Mouse (Mus musculus) CH12.LX (cell line): ENCODE results near the gene Gdap1l1. TPM values are rescaled to one million over a fixed set of nuclear protein-coding genes. Genes with fewer than 3 reads are reported as not detected.

Source experiments
- DNase-seq: peaks from one replicate; pipeline ENCODE4 v3.0.0-alpha.2; 2013; ENCODE audit errors: extremely low read depth
- H3K27ac ChIP-seq: 2 replicates; pipeline ENCODE4 v1.5.1; 2012; ENCODE audit warnings: low read depth, mild to moderate bottlenecking, control low read depth, moderate library complexity; ENCODE audit not compliant: insufficient read depth
- H3K27me3 ChIP-seq: replicated peaks from 2 replicates; pipeline ENCODE3; 2012; ENCODE audit warnings: inconsistent platforms
- H3K36me3 ChIP-seq, 2 experiments: replicated peaks in 1 of 2; 2 replicates each; pipeline versions ENCODE3 to v1.6.1; 2012; ENCODE audit warnings: inconsistent platforms in 1 of 2, low read length in 1 of 2, mild to moderate bottlenecking in 1 of 2, mixed read lengths in 1 of 2, moderate library complexity in 1 of 2; ENCODE audit not compliant: control insufficient read depth in 1 of 2, insufficient read depth in 1 of 2
- H3K4me1 ChIP-seq, 2 experiments: 2 replicates each; pipeline ENCODE4 v1.6.1; 2012; ENCODE audit warnings: inconsistent platforms in 1 of 2, moderate library complexity in 1 of 2; ENCODE audit not compliant: insufficient read depth in 2 of 2, control insufficient read depth in 1 of 2
- H3K4me2 ChIP-seq: 2 replicates; pipeline ENCODE4 v1.6.1; 2012; ENCODE audit warnings: low read depth, mild to moderate bottlenecking, control low read depth; ENCODE audit not compliant: poor library complexity, insufficient read depth, severe bottlenecking
- H3K4me3 ChIP-seq, 3 experiments: fragments of 150-350 bp in 1 of 3; sonication (generic) in 1 of 3; replicated peaks in 1 of 3; 2 replicates each; pipeline versions ENCODE3 to v1.5.1; 2011 to 2012; ENCODE audit warnings: low read depth in 2 of 3, low read length in 2 of 3, mild to moderate bottlenecking in 2 of 3, moderate library complexity in 2 of 3, control low read depth in 1 of 3, improper control_type of control experiment in 1 of 3, inconsistent platforms in 1 of 3, mixed read lengths in 1 of 3; ENCODE audit not compliant: poor library complexity in 1 of 3
- H3K79me2 ChIP-seq: replicated peaks from 2 replicates; pipeline ENCODE4 v1.6.1; 2012; ENCODE audit warnings: mild to moderate bottlenecking, moderate library complexity; ENCODE audit not compliant: control insufficient read depth, poor library complexity, insufficient read depth, severe bottlenecking; ENCODE audit errors: extremely low read depth
- H3K9ac ChIP-seq: 2 replicates; pipeline ENCODE4 v1.6.1; 2012; ENCODE audit warnings: low read depth, mild to moderate bottlenecking, control low read depth, moderate library complexity; ENCODE audit not compliant: insufficient read depth
- H3K9me3 ChIP-seq: replicated peaks from 2 replicates; pipeline ENCODE3; 2012; ENCODE audit warnings: low read length, inconsistent platforms, mixed read lengths
- BHLHE40 ChIP-seq: IDR thresholded peaks from 2 replicates; pipeline ENCODE4 v1.6.1; 2011; ENCODE audit warnings: mild to moderate bottlenecking, low read depth, low read length, improper control_type of control experiment
- CTCF ChIP-seq, 2 experiments: IDR thresholded peaks in 1 of 2; conservative IDR thresholded peaks in 1 of 2; 2 replicates each; pipeline ENCODE4 v1.5.1; 2011 to 2012; ENCODE audit warnings: low read depth in 2 of 2, low read length in 2 of 2, improper control_type of control experiment in 1 of 2, inconsistent platforms in 1 of 2, mild to moderate bottlenecking in 1 of 2, moderate library complexity in 1 of 2
- ELF1 ChIP-seq: IDR thresholded peaks from 2 replicates; pipeline ENCODE4 v1.6.1; 2014; ENCODE audit warnings: low read depth, mild to moderate bottlenecking, inconsistent platforms, low read length, improper control_type of control experiment
- EP300 ChIP-seq: IDR thresholded peaks from 2 replicates; pipeline ENCODE4 v1.6.1; 2011; ENCODE audit warnings: low read length, improper control_type of control experiment
- ETS1 ChIP-seq: conservative IDR thresholded peaks from 2 replicates; pipeline ENCODE4 v1.6.1; 2012; ENCODE audit warnings: low read depth, mild to moderate bottlenecking, inconsistent platforms, low read length, improper control_type of control experiment, moderate library complexity
- GABPA ChIP-seq: IDR thresholded peaks from 2 replicates; pipeline ENCODE4 v1.6.1; 2012; ENCODE audit warnings: low read depth, low read length, improper control_type of control experiment, inconsistent platforms; ENCODE audit not compliant: insufficient replicate concordance
- IRF4 ChIP-seq: IDR thresholded peaks from 2 replicates; pipeline ENCODE4 v1.6.1; 2014; ENCODE audit warnings: low read depth, mild to moderate bottlenecking, inconsistent platforms, low read length, improper control_type of control experiment
- JUND ChIP-seq: conservative IDR thresholded peaks from 2 replicates; pipeline ENCODE4 v1.6.1; 2011; ENCODE audit warnings: low read depth, low read length, improper control_type of control experiment
- KAT2A ChIP-seq: IDR thresholded peaks from 2 replicates; pipeline ENCODE4 v1.6.1; 2012; ENCODE audit warnings: low read length, improper control_type of control experiment, inconsistent platforms; ENCODE audit not compliant: insufficient replicate concordance
- MAFK ChIP-seq: IDR thresholded peaks from 2 replicates; pipeline ENCODE4 v1.6.1; 2011; ENCODE audit warnings: low read length, improper control_type of control experiment; ENCODE audit not compliant: insufficient replicate concordance
- MAZ ChIP-seq: IDR thresholded peaks from 2 replicates; pipeline ENCODE4 v1.6.1; 2012; ENCODE audit warnings: low read depth, mild to moderate bottlenecking, inconsistent platforms, low read length, improper control_type of control experiment, moderate library complexity
- NRF1 ChIP-seq: IDR thresholded peaks from 2 replicates; pipeline ENCODE4 v1.6.1; 2014; ENCODE audit warnings: low read depth, mild to moderate bottlenecking, inconsistent platforms, low read length, improper control_type of control experiment, moderate library complexity
- PAX5 ChIP-seq: IDR thresholded peaks from 2 replicates; pipeline ENCODE4 v1.6.1; 2012; ENCODE audit warnings: low read length, inconsistent platforms, mixed read lengths
- POLR2A ChIP-seq: IDR thresholded peaks from 2 replicates; pipeline ENCODE4 v1.6.1; 2011; ENCODE audit warnings: low read depth, mild to moderate bottlenecking, improper control_type of control experiment, low read length
- POLR2AphosphoS2 ChIP-seq: IDR thresholded peaks from 2 replicates; pipeline ENCODE4 v1.6.1; 2011; ENCODE audit warnings: low read depth, low read length, improper control_type of control experiment
- SMC3 ChIP-seq: IDR thresholded peaks from 2 replicates; pipeline ENCODE4 v1.6.1; 2011; ENCODE audit warnings: low read depth, low read length, improper control_type of control experiment
- TBP ChIP-seq: conservative IDR thresholded peaks from 2 replicates; pipeline ENCODE4 v1.6.1; 2011; ENCODE audit warnings: low read depth, low read length, improper control_type of control experiment
- UBTF ChIP-seq: IDR thresholded peaks from 2 replicates; pipeline ENCODE4 v1.6.1; 2012; ENCODE audit warnings: low read depth, mild to moderate bottlenecking, inconsistent platforms, low read length, improper control_type of control experiment, moderate library complexity
- USF2 ChIP-seq: conservative IDR thresholded peaks from 2 replicates; pipeline ENCODE4 v1.6.1; 2011; ENCODE audit warnings: low read depth, low read length, improper control_type of control experiment
- ZNF384 ChIP-seq: IDR thresholded peaks from 2 replicates; pipeline ENCODE4 v1.6.1; 2012; ENCODE audit warnings: low read depth, low read length, improper control_type of control experiment, inconsistent platforms
- dilution Hi-C: fragments of 300-500 bp; cut with MboI; formaldehyde crosslinking; loops from 2 replicates; pipeline ENCODE4 v1.14.3; 2020; ENCODE audit warnings: low sequenced_read_pairs; ENCODE audit not compliant: extremely low pct_unique_long_range_greater_than_20kb, extremely low pct_ligation_motif_present
- in situ Hi-C: fragments of 300-500 bp; cut with MboI; formaldehyde crosslinking; loops from 3 replicates; pipeline ENCODE4 v1.14.3; 2019; ENCODE audit warnings: low sequenced_read_pairs, low pct_ligation_motif_present, low pct_unique_long_range_greater_than_20kb, mixed read lengths
- polyA plus RNA-seq: library from polyadenylated mRNA; unstranded; fragments of >175 nt; gene quantifications from 2 replicates; pipeline ENCODE4 v1.2.1, GENCODE M21; 2012; ENCODE audit warnings: low read depth; ENCODE audit not compliant: insufficient read length
- total RNA-seq, 2 experiments: library from RNA; depleted of rRNA; stranded (reverse); fragments of 300-350 nt in 1 of 2; fragments of >200 nt in 1 of 2; gene quantifications; 2 replicates each; pipeline ENCODE4 v1.2.3; 2012 to 2014

Gene Gdap1l1
- total and polyA plus RNA-seq, 3 experiments: not detected

DNA sequence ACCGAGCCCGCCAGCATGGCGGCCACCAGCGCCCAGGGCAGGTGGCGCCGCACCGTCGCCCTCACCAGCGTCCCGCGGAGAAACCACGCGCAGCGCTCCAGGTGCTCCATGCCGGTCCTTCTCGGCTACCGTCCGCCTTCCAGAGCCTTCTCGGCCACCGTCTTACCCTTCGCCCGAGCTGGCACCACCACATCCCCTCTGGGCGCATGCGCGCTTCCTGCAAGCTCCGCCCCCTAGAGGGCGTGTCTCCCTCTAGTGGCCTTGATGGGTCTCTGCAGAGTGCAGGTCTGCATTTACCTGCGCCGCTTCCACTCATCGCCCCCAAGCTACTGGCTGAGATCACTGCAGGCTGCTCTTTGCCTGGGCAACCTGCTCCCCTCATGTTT lies 34.2 kb downstream of the Gdap1l1 start, which contains the start of gene Fitm2 (continued):
- TF ChIP-seq PAX5 (no peak), POLR2A (peak; percentile 82), SMC3 (peak; percentile 67), JUND (no peak), ETS1 (no peak), POLR2AphosphoS2 (no peak), KAT2A (peak; percentile 73; the same call in 1 of the 2 replicates), NRF1 (peak; percentile 96), USF2 (no peak; the same call in 1 of the 2 replicates)

DNA sequence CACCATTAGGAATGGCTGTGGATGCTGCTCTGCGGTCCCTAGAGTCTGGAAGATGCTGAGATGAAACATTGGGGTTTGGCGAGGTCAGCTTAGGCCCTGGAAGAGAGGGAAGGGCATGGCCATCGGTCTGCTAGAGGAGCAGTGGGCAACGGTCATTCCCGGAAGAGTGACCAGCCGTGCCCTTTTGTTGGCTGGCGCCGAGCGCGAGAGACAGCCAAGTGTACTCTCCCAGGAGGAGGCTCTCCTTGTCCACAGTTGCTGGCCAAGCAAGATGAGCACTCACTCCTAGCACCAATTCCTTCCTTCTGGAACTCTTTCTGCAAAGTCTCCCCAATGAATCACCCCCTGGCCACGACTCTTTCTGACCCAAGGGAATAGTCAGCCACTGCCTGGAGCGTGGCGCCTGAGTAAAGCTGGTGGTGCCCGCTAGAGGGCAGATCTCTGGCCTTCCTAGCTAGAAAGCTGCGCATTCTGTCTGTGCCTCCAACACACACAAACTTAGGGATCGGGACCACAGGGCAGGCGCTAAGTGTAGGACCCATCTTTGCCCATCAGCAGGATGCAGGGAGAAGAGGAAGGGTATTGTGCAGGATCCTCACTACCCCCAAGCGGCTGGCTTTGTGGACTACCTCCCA lies 42.0 kb downstream of the Gdap1l1 start:
- no peaks in the 10 kb centered on the region for H3K9me3 ChIP-seq
- H3K4me3 ChIP-seq: no peak overlapping the region
- H3K27me3 ChIP-seq: peaks cover 80% of the 10 kb centered on the region
- no peak overlapping the region for H3K27ac ChIP-seq
- in situ Hi-C loops: no loop called here
- H3K79me2 ChIP-seq: no peaks in the 10 kb centered on the region
- TF ChIP-seq MAZ (no peak), CTCF (conservative IDR thresholded peaks at IDR 0.05 in 1 of 2, IDR thresholded peaks at IDR 0.05 in 1 of 2; ENCODE audit: low read depth in 2 of 2, low read length in 2 of 2) (peak in 1 of 2 experiments; percentile 53; a peak in 2 of 4 replicates)
- TF ChIP-seq, all 38 proteins: peak for 1
- no peak for DNase-seq
- Histone ChIP-seq H3K36me3 (no peaks in the 10 kb centered on the region), H3K4me1 (0 out of 4 replicates have a peak, but pooled peaks cover 3 to 4% of the 10 kb centered on the region in 2 experiments), H3K9ac (no peak overlapping the region), H3K4me2 (no peak overlapping the region)
- dilution Hi-C loops: no loop called here

GRCm38 (mm10) chr2:163481539-163482029 lies 43.3 kb downstream of the Gdap1l1 start:
- no peak for DNase-seq
- dilution Hi-C loops (no loop called here), in situ Hi-C loops (no loop called here)
- no peak overlapping the region for H3K4me3 ChIP-seq
- no peaks in the 10 kb centered on the region for H3K36me3 ChIP-seq
- no peak overlapping the region for H3K27ac ChIP-seq
- TF ChIP-seq NRF1 (no peak), ZNF384 (no peak), GABPA (no peak), PAX5 (no peak), ELF1 (no peak), BHLHE40 (no peak), EP300 (no peak), TBP (no peak), IRF4 (no peak), MAFK (no peak), UBTF (no peak), SMC3 (no peak)
- no peaks in the 10 kb centered on the region for H3K79me2 ChIP-seq
- no peak overlapping the region for H3K9ac ChIP-seq
- H3K27me3 ChIP-seq: peaks cover 83% of the 10 kb centered on the region
- no peaks in the 10 kb centered on the region for H3K9me3 ChIP-seq
- 0 out of 4 replicates have a peak, but pooled peaks cover 3 to 4% of the 10 kb centered on the region in 2 experiments for H3K4me1 ChIP-seq
- no peak overlapping the region for H3K4me2 ChIP-seq
